Mouse (Mus musculus) hindbrain, postnatal 0 days (tissue): Measurements from ENCODE around the gene Snrnp25. TPM values are rescaled to one million over a fixed set of nuclear protein-coding genes. Genes with fewer than 3 reads are reported as not detected.

Experiments
- ATAC-seq: fragments of 200-750 bp; cut with Nextera tagmentation; 2 replicates; pipeline ENCODE4 v1.8.0; 2017; ENCODE audit warnings: mild to moderate bottlenecking, moderate TSS enrichment, moderate library complexity
- DNase-seq: peaks from one replicate; pipeline ENCODE4 v3.0.0-alpha.2; 2015; ENCODE audit warnings: low spot score
- H3K27ac ChIP-seq: fragments of 300-500 bp; sonication (generic); 2 replicates; pipeline ENCODE4 v1.5.1; 2014; ENCODE audit warnings: mild to moderate bottlenecking
- H3K27me3 ChIP-seq: fragments of 300-500 bp; sonication (generic); 2 replicates; pipeline ENCODE4 v1.6.1; 2014; ENCODE audit warnings: low read length, mixed read lengths; ENCODE audit not compliant: insufficient read depth
- H3K36me3 ChIP-seq: fragments of 300-500 bp; sonication (generic); 2 replicates; pipeline ENCODE4 v1.6.1; 2014; ENCODE audit warnings: low read length, mixed read lengths; ENCODE audit not compliant: insufficient read depth
- H3K4me1 ChIP-seq: fragments of 300-500 bp; sonication (generic); 2 replicates; pipeline ENCODE4 v1.6.1; 2014; ENCODE audit warnings: antibody characterized with exemption, low read length, mixed read lengths; ENCODE audit not compliant: insufficient read depth
- H3K4me2 ChIP-seq: fragments of 300-500 bp; sonication (generic); 2 replicates; pipeline ENCODE4 v1.6.1; 2014; ENCODE audit warnings: low read depth, mild to moderate bottlenecking, low read length, moderate library complexity, mixed read lengths
- H3K4me3 ChIP-seq: fragments of 300-500 bp; sonication (generic); 2 replicates; pipeline ENCODE4 v1.5.1; 2014; ENCODE audit warnings: low read length
- H3K9ac ChIP-seq: fragments of 300-500 bp; sonication (generic); replicated peaks from 2 replicates; pipeline ENCODE4 v1.6.1; 2014; ENCODE audit warnings: mild to moderate bottlenecking, low read length, moderate library complexity, mixed read lengths
- H3K9me3 ChIP-seq: fragments of 300-500 bp; sonication (generic); 2 replicates; pipeline ENCODE4 v1.6.1; 2016; ENCODE audit warnings: low read length, mixed read lengths
- CTCF ChIP-seq: IDR thresholded peaks from 2 replicates; pipeline ENCODE4 v1.5.1; 2016; ENCODE audit warnings: antibody characterized with exemption, control low read depth, low read depth
- WGBS: fragments of 180-500 bp; shearing (Covaris S2); extraction: QIAGEN DNeasy Blood & Tissue Kit; methylation state at CpG from one replicate; pipeline ENCODE4 v1.1.7; 2014; 5-methylcytosine and 5-hydroxymethylcytosine counted together
- polyA plus RNA-seq: library from polyadenylated mRNA; unstranded; fragments of >200 nt; fragmentation: Nextera tagmentation; extraction: Ambion mirVana; gene quantifications from 2 replicates; pipeline ENCODE4 v1.2.1, GENCODE M21; 2015
- total RNA-seq: library from RNA; depleted of rRNA; stranded (reverse); fragments of >200 nt; gene quantifications from 2 replicates; pipeline ENCODE4 v1.2.3, GENCODE M21; 2014

The Snrnp25 gene
- total and polyA plus RNA-seq, 2 experiments from 2014 or later = 18.1 to 52.6 TPM

GRCm38 (mm10) chr11:32223297-32223967, 18.2 kb downstream of the Snrnp25 start:
- no peaks in the 10 kb centered on the region for H3K9me3 ChIP-seq
- H3K9ac ChIP-seq = no peak overlapping the region
- H3K27ac ChIP-seq = no peak overlapping the region
- WGBS = 73% methylated on average over 4 of the region's 4 CpGs
- peak; percentile 39; the same call in 1 of the 2 replicates for TF ChIP-seq CTCF
- peaks cover 26% of the 10 kb centered on the region for H3K4me1 ChIP-seq
- H3K36me3 ChIP-seq = no peaks in the 10 kb centered on the region
- ATAC-seq (no peak), DNase-seq (no peak)
- H3K4me2 ChIP-seq = peak overlapping the region; percentile 97; the same call in 1 of the 2 replicates
- H3K4me3 ChIP-seq = no peak overlapping the region
- H3K27me3 ChIP-seq = peaks cover 3% of the 10 kb centered on the region; the same call in 1 of the 2 replicates

- Histone ChIP-seq H3K9ac (no peak overlapping the region), H3K9me3 (no peaks in the 10 kb centered on the region), H3K4me2 (no peak overlapping the region), H3K27me3 (peaks cover 3% of the 10 kb centered on the region; the same call in 1 of the 2 replicates), H3K4me3 (no peak overlapping the region), H3K36me3 (no peaks in the 10 kb centered on the region), H3K27ac (peak overlapping the region; percentile 88; the same call in 1 of the 2 replicates), H3K4me1 (peaks cover 26% of the 10 kb centered on the region)
- 23% methylated on average over 4 of the region's 4 CpGs for WGBS
- DNase-seq = peak; percentile 79
- no peak for TF ChIP-seq CTCF
- ATAC-seq = peak; percentile 19; the same call in 1 of the 2 replicates
Measured at GRCm38 (mm10) chr11:32224468-32225139, 19.4 kb downstream of the Snrnp25 start.

- 55% methylated on average over 7 of the region's 7 CpGs for WGBS
- Histone ChIP-seq H3K4me2 (peak overlapping the region; percentile 67; the same call in 1 of the 2 replicates), H3K9me3 (no peaks in the 10 kb centered on the region), H3K4me1 (peaks cover 26% of the 10 kb centered on the region), H3K36me3 (0 out of 2 replicates have a peak, but pooled peaks cover 4% of the 10 kb centered on the region), H3K4me3 (no peak overlapping the region), H3K27ac (peak overlapping the region; percentile 88), H3K9ac (no peak overlapping the region), H3K27me3 (peaks cover 3% of the 10 kb centered on the region; the same call in 1 of the 2 replicates)
- ATAC-seq = no peak
- DNase-seq = peak; percentile 45
- TF ChIP-seq CTCF = no peak
Measured at GRCm38 (mm10) chr11:32225222-32226104, 20.2 kb downstream of the Snrnp25 start.

DNA sequence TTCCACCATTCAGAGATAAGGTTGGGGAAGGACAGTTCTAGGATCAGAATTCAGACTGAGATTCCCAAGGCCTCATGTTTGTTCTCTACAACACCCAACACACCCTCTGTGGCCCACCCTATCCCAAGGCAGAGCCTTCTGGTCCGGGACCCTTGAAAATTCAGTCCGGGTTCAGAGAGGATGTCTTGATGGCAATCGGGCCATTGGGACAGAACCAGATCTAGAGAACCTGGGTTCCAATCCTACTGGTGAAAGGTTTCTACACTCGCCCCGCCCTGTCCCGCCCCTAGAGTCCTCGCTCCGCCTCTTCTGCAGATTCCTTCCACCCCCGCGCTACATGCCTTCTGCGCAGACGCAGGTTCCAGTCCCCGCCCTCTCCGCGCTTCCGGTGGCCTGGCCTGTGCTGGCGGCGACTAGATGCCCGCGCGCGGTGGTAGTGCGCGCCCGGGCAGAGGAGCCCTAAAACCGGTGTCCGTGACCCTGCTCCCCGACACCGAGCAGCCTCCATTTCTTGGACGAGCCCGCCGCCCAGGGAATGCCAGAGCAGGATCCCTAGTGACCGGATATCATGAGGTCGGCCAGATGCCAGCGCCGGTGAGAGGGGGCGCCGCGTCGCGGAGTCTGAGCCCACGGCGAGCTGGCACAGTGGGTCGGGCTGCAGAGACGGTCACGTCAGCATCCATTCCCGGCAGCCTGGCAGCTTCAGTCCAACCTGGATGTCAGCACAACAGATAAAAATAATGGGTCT, 21.1 kb downstream of the Snrnp25 start, which contains the start of gene Mpg:
TSS of gene Mpg (plus strand) at position 382 of the 748 bp plus-strand sequence.
- DNase-seq = peak; percentile 92
- Histone ChIP-seq H3K4me2 (peak within 1 kb of the TSS; percentile 67), H3K9ac (peak within 1 kb of the TSS; percentile 69), H3K4me3 (peak within 1 kb of the TSS; percentile 49), H3K27me3 (no peaks in the 10 kb centered on the region), H3K4me1 (peaks cover 26% of the 10 kb centered on the region), H3K36me3 (peaks cover 12% of the 10 kb centered on the region; the same call in 1 of the 2 replicates), H3K27ac (peak within 1 kb of the TSS; percentile 88), H3K9me3 (no peaks in the 10 kb centered on the region)
- no peak; the same call in 1 of the 2 replicates for TF ChIP-seq CTCF
- 5% methylated on average over 47 of the region's 47 CpGs for WGBS
- ATAC-seq = peak; percentile 81

GRCm38 (mm10) chr11:32227041-32227440, 21.8 kb downstream of the Snrnp25 start:
- peaks cover 19% of the 10 kb centered on the region for H3K36me3 ChIP-seq
- no peaks in the 10 kb centered on the region for H3K9me3 ChIP-seq
- H3K27ac ChIP-seq = peak overlapping the region; percentile 88
- H3K4me1 ChIP-seq = peaks cover 26% of the 10 kb centered on the region
- H3K4me3 ChIP-seq = peak overlapping the region; percentile 49
- peak overlapping the region; percentile 67 for H3K4me2 ChIP-seq
- DNase-seq = no peak
- no peak for ATAC-seq
- WGBS = 28% methylated on average over 1 of the region's 1 CpGs
- H3K9ac ChIP-seq = peak overlapping the region; percentile 69
- no peak for TF ChIP-seq CTCF
- H3K27me3 ChIP-seq = no peaks in the 10 kb centered on the region

DNA sequence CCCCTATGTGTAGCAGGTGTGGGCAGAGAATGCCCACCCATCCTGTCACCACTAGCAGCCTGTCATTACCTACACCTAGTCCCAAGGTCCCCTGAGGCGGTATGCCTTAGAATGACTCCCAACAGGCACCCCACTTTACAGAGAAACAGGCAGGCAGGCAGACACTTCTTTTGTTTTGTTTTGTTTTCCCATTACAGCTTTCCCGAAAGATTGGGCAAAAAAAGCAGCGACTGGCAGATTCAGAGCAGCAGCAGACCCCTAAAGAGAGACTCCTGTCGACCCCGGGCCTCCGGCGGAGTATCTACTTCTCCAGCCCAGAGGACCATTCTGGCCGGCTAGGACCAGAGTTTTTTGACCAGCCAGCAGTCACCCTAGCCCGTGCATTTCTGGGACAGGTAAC, 22.3 kb downstream of the Snrnp25 start:
- H3K36me3 ChIP-seq = peaks cover 19% of the 10 kb centered on the region
- WGBS = 81% methylated on average over 9 of the region's 9 CpGs
- peaks cover 23% of the 10 kb centered on the region for H3K4me1 ChIP-seq
- peak overlapping the region; percentile 88; the same call in 1 of the 2 replicates for H3K27ac ChIP-seq
- TF ChIP-seq CTCF = no peak
- H3K27me3 ChIP-seq = no peaks in the 10 kb centered on the region
- DNase-seq (no peak), ATAC-seq (no peak)
- H3K9me3 ChIP-seq = no peaks in the 10 kb centered on the region
- no peak overlapping the region for H3K4me3 ChIP-seq
- H3K9ac ChIP-seq = peak overlapping the region; percentile 69; the same call in 1 of the 2 replicates
- peak overlapping the region; percentile 67; the same call in 1 of the 2 replicates for H3K4me2 ChIP-seq
